Mouse (Mus musculus): ENCODE data around the gene Ensa. TPM values are rescaled to one million over a fixed set of nuclear protein-coding genes. Genes with fewer than 3 reads are reported as not detected.
"Not testable (repeated sequence)": the region's sequence is repeated elsewhere in the genome, so short reads cannot be mapped to it uniquely, and the experiment has no call there.

Ensa gene
- polyA plus RNA-seq, 1 experiment from 2014 or later: 73.2 TPM

GRCm38 (mm10) chr3:95667521-95667920 is 42.7 kb downstream of the Ensa start:
- H3K27ac ChIP-seq: peak overlapping the region; percentile 90
- no peak overlapping the region for H3K4me3 ChIP-seq (replicated peaks)
- H3K4me1 ChIP-seq: peaks cover 73% of the 10 kb centered on the region
- 48% methylated on average over 4 of the region's 4 CpGs for WGBS
- H3K9ac ChIP-seq: peak overlapping the region; percentile 32; the same call in 1 of the 2 replicates
- no peak for ATAC-seq (replicated peaks; ENCODE audit: low FRiP score)
- H3K9me3 ChIP-seq (replicated peaks): no peaks in the 10 kb centered on the region
- H3K4me2 ChIP-seq: peak overlapping the region; percentile 27
- H3K36me3 ChIP-seq: peaks cover 42% of the 10 kb centered on the region
- no peaks in the 10 kb centered on the region for H3K27me3 ChIP-seq

DNA sequence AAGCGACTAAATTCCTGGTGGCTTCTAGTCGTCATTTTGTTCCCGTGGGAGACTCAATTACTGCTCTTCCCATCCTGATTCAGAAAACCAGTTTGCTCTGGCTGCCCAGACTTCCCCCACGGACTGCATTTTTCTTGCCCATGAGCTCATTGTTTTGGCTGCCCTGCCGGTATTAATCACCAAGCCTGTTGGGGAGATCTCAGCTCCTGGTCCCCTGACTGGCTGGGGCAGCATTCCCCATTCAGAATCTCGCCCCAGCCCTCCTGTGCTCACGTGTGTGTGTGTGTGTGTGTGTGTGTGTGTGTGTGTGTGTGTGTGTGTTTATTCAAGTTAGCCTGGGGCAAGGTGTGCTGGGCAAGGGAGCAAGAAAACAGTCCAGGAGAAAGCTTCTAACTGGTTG is 43.2 kb downstream of the Ensa start:
- peak overlapping the region; percentile 27 for H3K4me2 ChIP-seq
- WGBS: 24% methylated on average over 7 of the region's 7 CpGs
- peak overlapping the region; percentile 32; the same call in 1 of the 2 replicates for H3K9ac ChIP-seq
- H3K9me3 ChIP-seq (replicated peaks): no peaks in the 10 kb centered on the region
- ATAC-seq (replicated peaks; ENCODE audit: low FRiP score): 0 out of 2 replicates have a peak, but pooled peaks have one; percentile 38
- H3K36me3 ChIP-seq: peaks cover 37% of the 10 kb centered on the region
- H3K27ac ChIP-seq: peak overlapping the region; percentile 90
- H3K4me1 ChIP-seq: peaks cover 73% of the 10 kb centered on the region
- no peak overlapping the region for H3K4me3 ChIP-seq (replicated peaks)
- no peaks in the 10 kb centered on the region for H3K27me3 ChIP-seq

- WGBS: 84% methylated on average over 7 of the region's 7 CpGs
- Histone ChIP-seq H3K4me3 (replicated peaks) (no peak overlapping the region), H3K27ac (peak overlapping the region; percentile 90), H3K36me3 (peaks cover 30% of the 10 kb centered on the region), H3K4me1 (peaks cover 73% of the 10 kb centered on the region), H3K9me3 (replicated peaks) (no peaks in the 10 kb centered on the region), H3K4me2 (0 out of 2 replicates have a peak overlapping the region, but pooled peaks have one; percentile 27), H3K27me3 (no peaks in the 10 kb centered on the region), H3K9ac (no peak overlapping the region)
- ATAC-seq (replicated peaks; ENCODE audit: low FRiP score): no peak
Measured at GRCm38 (mm10) chr3:95668589-95669308, 44.0 kb downstream of the Ensa start.

DNA sequence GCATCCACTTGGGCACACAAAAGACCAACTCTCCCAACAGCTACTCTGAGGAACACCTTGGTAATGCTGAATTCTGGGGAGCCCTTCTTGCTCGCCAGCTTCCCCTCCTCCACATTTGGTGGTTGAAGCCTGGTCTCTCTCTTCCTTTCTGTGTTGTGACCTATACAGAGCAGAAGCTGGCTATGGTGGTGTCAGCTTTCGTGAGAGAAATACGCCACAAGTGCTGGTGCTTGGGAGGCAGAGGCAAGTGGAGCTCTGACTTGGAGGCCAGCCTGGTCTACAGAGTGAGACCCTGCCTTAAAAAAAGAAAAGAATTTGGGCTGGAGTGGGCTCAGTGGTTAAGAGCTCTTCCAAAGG is 44.5 kb downstream of the Ensa start:
- no peaks in the 10 kb centered on the region for H3K9me3 ChIP-seq (replicated peaks)
- peaks cover 73% of the 10 kb centered on the region for H3K4me1 ChIP-seq
- peak overlapping the region; percentile 90; the same call in 1 of the 2 replicates for H3K27ac ChIP-seq
- H3K4me3 ChIP-seq (replicated peaks): no peak overlapping the region
- H3K9ac ChIP-seq: no peak overlapping the region
- no peak for ATAC-seq (replicated peaks; ENCODE audit: low FRiP score)
- WGBS: 82% methylated on average over 3 of the region's 3 CpGs
- peaks cover 25% of the 10 kb centered on the region for H3K36me3 ChIP-seq
- H3K4me2 ChIP-seq: no peak overlapping the region
- H3K27me3 ChIP-seq: no peaks in the 10 kb centered on the region

GRCm38 (mm10) chr3:95670419-95670818 is 45.6 kb downstream of the Ensa start:
- not testable (repeated sequence) for H3K4me3 ChIP-seq (replicated peaks); ATAC-seq (replicated peaks; ENCODE audit: low FRiP score); H3K27me3 ChIP-seq; H3K9me3 ChIP-seq (replicated peaks); H3K9ac ChIP-seq; H3K4me2 ChIP-seq; H3K27ac ChIP-seq
- WGBS: 94% methylated on average over 3 of the region's 3 CpGs
- peaks cover 73% of the 10 kb centered on the region for H3K4me1 ChIP-seq
- H3K36me3 ChIP-seq: peaks cover 14% of the 10 kb centered on the region

DNA sequence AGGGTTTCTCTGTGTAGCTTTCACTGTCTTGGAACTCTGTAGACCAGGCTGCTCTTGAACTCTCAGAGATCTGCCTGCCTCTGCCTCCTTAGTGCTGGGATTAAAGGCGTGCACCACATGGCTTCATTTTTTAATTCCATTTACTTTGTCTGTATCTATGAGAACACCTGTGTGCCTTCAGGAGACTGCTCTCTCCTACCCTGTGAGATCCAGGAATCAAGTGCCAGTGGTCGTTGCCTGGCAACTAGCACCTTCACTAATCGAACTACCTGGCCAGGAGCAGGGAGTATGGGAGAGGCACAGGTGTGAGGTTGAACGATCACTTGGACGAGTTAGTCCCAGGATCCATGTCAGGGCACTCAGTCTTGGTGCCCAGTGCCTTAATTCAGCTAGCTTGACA is 46.4 kb downstream of the Ensa start:
- peaks cover 14% of the 10 kb centered on the region for H3K36me3 ChIP-seq
- H3K9me3 ChIP-seq (replicated peaks): no peaks in the 10 kb centered on the region
- no peak overlapping the region for H3K4me2 ChIP-seq
- no peaks in the 10 kb centered on the region for H3K27me3 ChIP-seq
- WGBS: 78% methylated on average over 5 of the region's 5 CpGs
- peaks cover 73% of the 10 kb centered on the region for H3K4me1 ChIP-seq
- H3K9ac ChIP-seq: no peak overlapping the region
- ATAC-seq (replicated peaks; ENCODE audit: low FRiP score): no peak
- no peak overlapping the region for H3K27ac ChIP-seq
- no peak overlapping the region for H3K4me3 ChIP-seq (replicated peaks)

GRCm38 (mm10) chr3:95672461-95672860 is 47.7 kb downstream of the Ensa start:
- ATAC-seq (replicated peaks; ENCODE audit: low FRiP score): no peak
- Histone ChIP-seq H3K4me2 (no peak overlapping the region), H3K4me3 (replicated peaks) (no peak overlapping the region), H3K27ac (peak overlapping the region; percentile 97), H3K27me3 (no peaks in the 10 kb centered on the region), H3K9ac (no peak overlapping the region), H3K36me3 (peaks cover 18% of the 10 kb centered on the region), H3K4me1 (peaks cover 69% of the 10 kb centered on the region), H3K9me3 (replicated peaks) (no peaks in the 10 kb centered on the region)
- WGBS: 24% methylated on average over 3 of the region's 3 CpGs

GRCm38 (mm10) chr3:95672861-95673706 is 48.3 kb downstream of the Ensa start:
- H3K9ac ChIP-seq: no peak overlapping the region
- peak overlapping the region; percentile 40 for H3K4me2 ChIP-seq
- no peaks in the 10 kb centered on the region for H3K9me3 ChIP-seq (replicated peaks)
- H3K27ac ChIP-seq: peak overlapping the region; percentile 97
- ATAC-seq (replicated peaks; ENCODE audit: low FRiP score): no peak
- 35% methylated on average over 10 of the region's 10 CpGs for WGBS
- peaks cover 67% of the 10 kb centered on the region for H3K4me1 ChIP-seq
- peaks cover 18% of the 10 kb centered on the region for H3K36me3 ChIP-seq
- H3K4me3 ChIP-seq (replicated peaks): no peak overlapping the region
- no peaks in the 10 kb centered on the region for H3K27me3 ChIP-seq

DNA sequence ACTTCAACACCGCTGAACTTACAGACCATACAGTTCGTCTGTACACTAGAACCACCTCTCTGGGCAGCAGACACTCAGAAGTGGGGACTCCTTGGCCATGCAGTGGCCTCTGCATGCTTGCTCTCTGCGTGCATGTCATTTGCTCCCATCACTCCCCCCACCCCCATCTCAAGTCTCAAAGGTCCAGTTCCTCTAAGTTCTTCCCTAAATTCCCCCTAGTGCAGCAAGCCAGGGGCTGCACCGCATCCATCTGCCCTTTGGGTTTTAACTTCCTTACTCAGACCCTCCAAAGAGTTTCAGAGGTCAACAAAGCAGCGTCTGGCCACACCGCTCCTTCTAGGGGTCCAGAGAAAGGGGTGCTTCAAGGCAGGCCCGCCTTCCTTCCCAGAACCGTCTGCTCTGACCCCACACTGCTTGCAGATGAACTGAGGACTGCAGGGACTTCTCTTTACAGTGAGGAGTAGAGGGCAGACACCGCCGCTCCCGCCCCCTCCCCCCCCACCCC is 49.0 kb downstream of the Ensa start:
- peak; percentile 34 for ATAC-seq (replicated peaks; ENCODE audit: low FRiP score)
- 12% methylated on average over 11 of the region's 11 CpGs for WGBS
- Histone ChIP-seq H3K9me3 (replicated peaks) (no peaks in the 10 kb centered on the region), H3K9ac (0 out of 2 replicates have a peak overlapping the region, but pooled peaks have one; percentile 6), H3K27ac (peak overlapping the region; percentile 97), H3K4me2 (peak overlapping the region; percentile 40), H3K36me3 (peaks cover 18% of the 10 kb centered on the region), H3K4me1 (peaks cover 60% of the 10 kb centered on the region), H3K4me3 (replicated peaks) (no peak overlapping the region), H3K27me3 (no peaks in the 10 kb centered on the region)

DNA sequence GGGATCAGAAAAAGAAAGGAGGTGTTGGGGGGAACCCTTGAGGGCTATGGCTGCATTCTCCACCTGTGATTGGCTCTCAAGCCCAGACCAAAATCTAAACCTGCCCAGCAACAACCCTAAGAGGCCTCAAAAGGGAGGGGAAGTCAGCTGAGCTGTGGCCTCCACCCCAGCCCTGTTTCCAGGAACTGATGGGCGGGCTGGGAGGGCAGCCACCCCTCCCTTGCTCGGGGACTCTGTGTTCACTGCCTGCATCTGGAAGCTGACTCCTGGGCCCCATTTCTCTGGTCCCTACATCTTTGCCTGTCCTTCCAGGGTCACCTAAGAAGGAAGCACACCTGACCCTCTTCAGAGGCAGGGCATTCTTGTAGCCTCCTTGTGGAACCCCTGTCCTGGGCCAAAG is 49.4 kb downstream of the Ensa start:
- Histone ChIP-seq H3K27me3 (no peaks in the 10 kb centered on the region), H3K27ac (peak overlapping the region; percentile 97), H3K36me3 (peaks cover 14% of the 10 kb centered on the region), H3K4me3 (replicated peaks) (peak overlapping the region; percentile 11; the same call in 1 of the 2 replicates), H3K9me3 (replicated peaks) (no peaks in the 10 kb centered on the region), H3K4me2 (peak overlapping the region; percentile 40), H3K4me1 (peaks cover 60% of the 10 kb centered on the region), H3K9ac (0 out of 2 replicates have a peak overlapping the region, but pooled peaks have one; percentile 6)
- WGBS: 4% methylated on average over 2 of the region's 2 CpGs
- peak; percentile 74 for ATAC-seq (replicated peaks; ENCODE audit: low FRiP score)

GRCm38 (mm10) chr3:95674812-95675211 is 50.0 kb downstream of the Ensa start:
- peak overlapping the region; percentile 11; the same call in 1 of the 2 replicates for H3K4me3 ChIP-seq (replicated peaks)
- no peaks in the 10 kb centered on the region for H3K9me3 ChIP-seq (replicated peaks)
- peak overlapping the region; percentile 97 for H3K27ac ChIP-seq
- H3K4me1 ChIP-seq: peaks cover 60% of the 10 kb centered on the region
- H3K27me3 ChIP-seq: no peaks in the 10 kb centered on the region
- peak; percentile 31 for ATAC-seq (replicated peaks; ENCODE audit: low FRiP score)
- no peak overlapping the region for H3K9ac ChIP-seq
- peak overlapping the region; percentile 37 for H3K4me2 ChIP-seq
- H3K36me3 ChIP-seq: peaks cover 8% of the 10 kb centered on the region; the same call in 1 of the 2 replicates
- 5% methylated on average over 6 of the region's 6 CpGs for WGBS
